Mouse (Mus musculus) heart, adult 2 months (tissue): ENCODE data around the gene H1foo. TPM values are rescaled to one million over a fixed set of nuclear protein-coding genes. Genes with fewer than 3 reads are reported as not detected.

ENCODE experiments used
- DNase-seq, 2 experiments: peaks; one replicate each; pipeline ENCODE4 v3.0.0; 2021
- H3K27ac ChIP-seq: fragments of 200-600 bp; 2 replicates; pipeline ENCODE4 v1.8.1; 2022
- H3K27me3 ChIP-seq: fragments of 200-500 bp; 2 replicates; pipeline ENCODE4 v1.6.1; 2012; ENCODE audit warnings: mild to moderate bottlenecking, low read length, inconsistent platforms, mixed read lengths; ENCODE audit not compliant: control insufficient read depth, insufficient read depth
- H3K36me3 ChIP-seq: fragments of 200-500 bp; 2 replicates; pipeline ENCODE4 v1.6.1; 2012; ENCODE audit warnings: low read length, inconsistent platforms; ENCODE audit not compliant: control insufficient read depth, insufficient read depth
- H3K4me1 ChIP-seq: fragments of 200-500 bp; 2 replicates; pipeline ENCODE4 v1.6.1; 2011; ENCODE audit warnings: low read length; ENCODE audit not compliant: control insufficient read depth, insufficient read depth
- H3K4me3 ChIP-seq: fragments of 200-600 bp; 2 replicates; pipeline ENCODE4 v1.8.1; 2022
- H3K79me2 ChIP-seq: fragments of 200-500 bp; replicated peaks from 2 replicates; pipeline ENCODE4 v1.6.1; 2012; ENCODE audit warnings: mild to moderate bottlenecking, inconsistent platforms, low read length, moderate library complexity, mixed read lengths; ENCODE audit not compliant: control insufficient read depth, insufficient read depth
- H3K9ac ChIP-seq: fragments of 200-500 bp; 2 replicates; pipeline ENCODE4 v1.6.1; 2012; ENCODE audit warnings: low read depth, mild to moderate bottlenecking, control low read depth, inconsistent platforms, low read length, mixed read lengths
- CTCF ChIP-seq: fragments of 200-600 bp; IDR thresholded peaks from 2 replicates; pipeline ENCODE4 v1.8.1; 2022; ENCODE audit warnings: antibody characterized with exemption, mild to moderate bottlenecking, moderate library complexity
- EP300 ChIP-seq: fragments of 200-500 bp; IDR thresholded peaks from 2 replicates; pipeline ENCODE4 v1.6.1; 2011; ENCODE audit warnings: low read depth, low read length, control low read depth; ENCODE audit not compliant: insufficient read depth
- POLR2A ChIP-seq: fragments of 200-500 bp; IDR thresholded peaks from 2 replicates; pipeline ENCODE4 v1.6.1; 2011; ENCODE audit warnings: mild to moderate bottlenecking, low read depth, low read length, control low read depth; ENCODE audit not compliant: insufficient read depth
- WGBS: fragments of 180-500 bp; shearing (Covaris S2); methylation state at CpG from one replicate; pipeline ENCODE4 v1.1.7; 2018; 5-methylcytosine and 5-hydroxymethylcytosine counted together
- intact Hi-C: fragments of 180-260 bp; cut with DNase I; formaldehyde crosslinking; loops from one replicate; pipeline ENCODE4 v1.15.1; 2025
- polyA plus RNA-seq: library from polyadenylated mRNA; depleted of rRNA; stranded (reverse); fragments of >200 nt; gene quantifications from 2 replicates; pipeline ENCODE4 v1.2.3, GENCODE M21; 2012
- total RNA-seq, 2 experiments: library from RNA; stranded (reverse); gene quantifications; 2 replicates each; pipeline ENCODE4 v1.2.3; 2021

H1foo gene
- total and polyA plus RNA-seq, 3 experiments, result not detected

GRCm38 (mm10) chr6:115941128-115941527 lies 3.6 kb upstream of the H1foo start:
- intact Hi-C loops, result no loop called here
- DNase-seq, result no peak
- no peaks in the 10 kb centered on the region for H3K36me3 ChIP-seq
- H3K4me1 ChIP-seq, result peaks cover 2% of the 10 kb centered on the region
- H3K79me2 ChIP-seq, result no peaks in the 10 kb centered on the region
- H3K9ac ChIP-seq, result no peak overlapping the region
- TF ChIP-seq EP300 (no peak), POLR2A (no peak), CTCF (no peak)
- H3K27me3 ChIP-seq, result no peaks in the 10 kb centered on the region
- 19% methylated on average over 11 of the region's 12 CpGs for WGBS
- no peak overlapping the region for H3K27ac ChIP-seq
- no peak overlapping the region for H3K4me3 ChIP-seq

DNA sequence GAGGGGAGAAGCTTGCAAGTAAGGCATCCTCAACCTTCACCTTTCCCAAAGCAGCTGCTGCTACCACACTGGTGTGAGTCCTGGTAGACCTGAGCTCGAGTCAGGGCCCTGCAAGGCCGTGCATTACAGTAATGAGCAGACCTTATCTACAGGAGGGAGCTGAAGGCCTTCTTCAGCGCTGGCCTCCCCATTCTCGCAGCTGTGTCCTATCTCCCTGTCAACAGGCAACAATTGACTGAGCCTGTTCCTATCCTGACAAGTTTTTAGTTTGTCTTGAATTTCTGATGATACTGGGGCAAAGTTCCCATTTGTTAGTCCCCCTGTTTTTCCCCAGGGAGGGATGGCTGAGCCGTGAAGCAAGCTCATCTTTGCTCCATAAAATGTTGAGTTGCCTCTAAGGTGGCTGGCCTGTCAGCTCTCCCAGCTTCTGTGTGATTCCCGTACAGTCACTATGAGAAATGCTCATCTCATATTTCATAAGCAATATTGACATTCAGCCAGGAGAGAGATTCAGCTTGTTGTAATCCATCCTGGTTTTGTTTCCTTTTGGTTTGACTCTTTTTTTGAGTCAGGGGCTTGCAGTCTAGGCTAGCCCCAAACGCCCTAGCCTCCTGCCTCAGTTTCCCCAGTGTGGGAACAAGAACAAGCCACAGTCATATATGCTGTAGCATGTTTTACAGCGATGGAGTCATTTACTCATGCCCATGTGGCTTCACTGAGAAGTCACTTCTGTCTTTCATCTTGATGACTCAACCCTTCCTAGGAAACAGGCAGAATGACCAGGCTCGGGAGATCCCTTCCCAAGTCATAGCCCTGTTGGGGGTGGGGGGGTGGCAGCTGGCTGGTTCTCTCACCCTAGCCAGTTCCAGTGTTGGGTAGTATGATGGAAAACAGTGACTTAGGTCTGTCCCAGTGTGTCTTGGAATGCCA lies 975 bp upstream of the H1foo start:
- no peaks in the 10 kb centered on the region for H3K27me3 ChIP-seq
- H3K79me2 ChIP-seq, result no peaks in the 10 kb centered on the region
- H3K27ac ChIP-seq, result no peak overlapping the region; the same call in 1 of the 2 replicates
- intact Hi-C loops, result no loop called here
- no peak overlapping the region for H3K4me3 ChIP-seq
- whole genome bisulfite sequencing, result 67% methylated on average over 9 of the region's 9 CpGs
- H3K36me3 ChIP-seq, result no peaks in the 10 kb centered on the region
- no peak for TF ChIP-seq POLR2A
- TF ChIP-seq CTCF, result no peak
- TF ChIP-seq EP300, result no peak
- H3K4me1 ChIP-seq, result peaks cover 2% of the 10 kb centered on the region
- no peak overlapping the region for H3K9ac ChIP-seq
- peak in 1 of 2 experiments; percentile 41 for DNase-seq

GRCm38 (mm10) chr6:115945633-115946032 lies 895 bp downstream of the H1foo start:
- WGBS, result 75% methylated on average over 8 of the region's 8 CpGs

DNA sequence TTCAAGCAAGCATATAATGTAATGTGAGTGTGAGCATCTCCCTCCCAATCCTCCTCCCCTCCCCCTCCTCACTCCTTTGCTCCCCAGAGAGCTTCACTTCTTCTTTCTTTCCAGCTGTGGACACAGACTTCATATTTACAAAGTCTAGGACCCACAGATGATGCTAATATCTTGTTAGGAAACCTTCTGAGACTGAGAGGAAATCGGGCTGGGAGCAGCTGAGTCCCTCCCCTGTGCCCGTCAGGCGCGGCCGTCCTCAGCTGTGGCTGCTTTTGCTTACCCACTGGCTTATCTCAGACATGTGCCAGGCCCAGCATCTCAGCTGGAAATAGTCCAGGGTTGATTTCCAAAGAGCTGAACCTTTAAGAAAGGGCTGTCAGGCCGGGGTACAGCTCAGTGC lies 1.7 kb downstream of the H1foo start:
- 33% methylated on average over 6 of the region's 6 CpGs for WGBS
- no peak overlapping the region for H3K9ac ChIP-seq
- no peak overlapping the region for H3K4me3 ChIP-seq
- H3K79me2 ChIP-seq, result no peaks in the 10 kb centered on the region
- intact Hi-C loops, result no loop called here
- peaks cover 2% of the 10 kb centered on the region for H3K4me1 ChIP-seq
- H3K27ac ChIP-seq, result no peak overlapping the region
- no peaks in the 10 kb centered on the region for H3K27me3 ChIP-seq
- DNase-seq, result no peak
- TF ChIP-seq EP300 (no peak), POLR2A (no peak), CTCF (no peak)
- no peaks in the 10 kb centered on the region for H3K36me3 ChIP-seq

More at GRCm38 (mm10) chr6:115945633-115946032, 895 bp downstream of the H1foo start:
- H3K36me3 ChIP-seq, result no peaks in the 10 kb centered on the region
- no peak overlapping the region for H3K27ac ChIP-seq
- intact Hi-C loops, result no loop called here
- no peak overlapping the region for H3K4me3 ChIP-seq
- H3K79me2 ChIP-seq, result no peaks in the 10 kb centered on the region
- H3K9ac ChIP-seq, result no peak overlapping the region
- TF ChIP-seq POLR2A, result no peak
- no peak for TF ChIP-seq CTCF
- TF ChIP-seq EP300, result no peak
- peaks cover 2% of the 10 kb centered on the region for H3K4me1 ChIP-seq
- no peaks in the 10 kb centered on the region for H3K27me3 ChIP-seq
- DNase-seq, result no peak

DNA sequence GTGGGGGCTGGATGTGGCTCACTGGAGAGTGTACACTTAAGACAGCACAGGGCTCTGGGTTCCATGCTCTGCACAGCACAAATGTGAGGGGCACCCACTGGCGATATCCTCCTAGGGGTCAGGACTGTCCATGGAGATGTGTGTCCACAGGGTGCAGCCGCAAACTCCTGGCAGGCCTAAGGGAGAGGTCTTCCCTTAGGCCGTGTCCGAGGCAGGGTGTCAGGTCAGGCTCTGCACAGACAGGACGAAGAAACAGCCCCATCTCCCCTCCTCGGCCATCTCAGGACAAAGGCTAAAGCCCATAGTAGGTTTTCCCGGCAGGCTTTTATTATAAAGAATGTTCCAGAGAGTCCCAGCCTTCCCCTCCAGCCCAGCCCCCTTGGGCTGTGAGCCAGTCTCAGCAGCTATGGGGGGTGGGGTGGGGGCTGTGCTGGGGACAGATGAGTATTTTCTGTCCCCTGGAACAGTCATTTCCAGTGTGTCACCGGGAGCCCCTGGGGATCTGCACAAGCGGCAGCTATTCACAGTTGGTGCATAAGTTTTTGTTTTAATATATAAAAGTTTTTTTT lies 9.9 kb downstream of the H1foo start:
- Histone ChIP-seq H3K4me1 (peaks cover 30% of the 10 kb centered on the region), H3K27ac (peak overlapping the region; percentile 70), H3K79me2 (no peaks in the 10 kb centered on the region), H3K9ac (no peak overlapping the region), H3K36me3 (peaks cover 13% of the 10 kb centered on the region; the same call in 1 of the 2 replicates), H3K27me3 (no peaks in the 10 kb centered on the region), H3K4me3 (no peak overlapping the region)
- intact Hi-C loops, result no loop called here
- peak in 1 of 2 experiments; percentile 26 for DNase-seq
- no peak for TF ChIP-seq POLR2A
- no peak for TF ChIP-seq EP300
- no peak for TF ChIP-seq CTCF
- WGBS, result 43% methylated on average over 9 of the region's 9 CpGs

- DNase-seq, result no peak
- 76% methylated on average over 4 of the region's 4 CpGs for WGBS
- Histone ChIP-seq H3K36me3 (peaks cover 14% of the 10 kb centered on the region; the same call in 1 of the 2 replicates), H3K4me1 (peaks cover 33% of the 10 kb centered on the region), H3K27ac (peak overlapping the region; percentile 70), H3K9ac (0 out of 2 replicates have a peak overlapping the region, but pooled peaks have one; percentile 15), H3K27me3 (no peaks in the 10 kb centered on the region), H3K79me2 (no peaks in the 10 kb centered on the region), H3K4me3 (no peak overlapping the region)
- intact Hi-C loops, result no loop called here
- no peak for TF ChIP-seq EP300
- no peak for TF ChIP-seq CTCF
- no peak for TF ChIP-seq POLR2A
These were observed 10.4 kb downstream of the H1foo start for GRCm38 (mm10) chr6:115955169-115955568.
